Mouse (Mus musculus): ENCODE data around the gene Trim30a. TPM values are rescaled to one million over a fixed set of nuclear protein-coding genes. Genes with fewer than 3 reads are reported as not detected.
"Not testable (repeated sequence)": the region's sequence is repeated elsewhere in the genome, so short reads cannot be mapped to it uniquely, and the experiment has no call there.

Trim30a gene
- total RNA-seq (2014; fragmentation: Nextera tagmentation) (42.3 and 46.7 TPM in 2 replicates), total RNA-seq (2017) (29.0 and 37.9 TPM in 2 replicates)

GRCm38 (mm10) chr7:104465065-104465744 lies at the start of gene Trim30a:
Trim30a (minus strand) TSS chr7:104465193.
- peak; percentile 98 for ATAC-seq (replicated peaks; ENCODE audit: poor library complexity, severe bottlenecking)

GRCm38 (mm10) chr7:104507421-104508065 lies 42.5 kb upstream of the Trim30a start, which contains the start of gene Trim30d:
Trim30d (minus strand) TSS chr7:104507849.
- peak; percentile 100 for ATAC-seq (replicated peaks; ENCODE audit: poor library complexity, severe bottlenecking)

- peak; percentile 42 for ATAC-seq (replicated peaks; ENCODE audit: poor library complexity, severe bottlenecking)
These were observed 36.8 kb upstream of the Trim30a start for GRCm38 (mm10) chr7:104501589-104502371.

GRCm38 (mm10) chr7:104501186-104501585 lies 36.2 kb upstream of the Trim30a start:
- ATAC-seq (replicated peaks; ENCODE audit: poor library complexity, severe bottlenecking) = not testable (repeated sequence)

GRCm38 (mm10) chr7:104499464-104499863 lies 34.5 kb upstream of the Trim30a start:
- ATAC-seq (replicated peaks; ENCODE audit: poor library complexity, severe bottlenecking) = not testable (repeated sequence)

GRCm38 (mm10) chr7:104445961-104446645 lies 18.9 kb downstream of the Trim30a start:
- peak; percentile 92 for ATAC-seq (replicated peaks; ENCODE audit: poor library complexity, severe bottlenecking)

- no peak for ATAC-seq (replicated peaks; ENCODE audit: poor library complexity, severe bottlenecking)
These were observed 60.5 kb downstream of the Trim30a start for GRCm38 (mm10) chr7:104404460-104404950.

GRCm38 (mm10) chr7:104401140-104401539 lies 63.9 kb downstream of the Trim30a start:
- ATAC-seq (replicated peaks; ENCODE audit: poor library complexity, severe bottlenecking) = peak; percentile 52

- ATAC-seq (replicated peaks; ENCODE audit: poor library complexity, severe bottlenecking) = peak; percentile 78
These were observed 64.3 kb downstream of the Trim30a start, which contains the start of gene Trim30c for GRCm38 (mm10) chr7:104400698-104401097. Trim30c (minus strand) TSS chr7:104400837.

- peak; percentile 75 for ATAC-seq (replicated peaks; ENCODE audit: poor library complexity, severe bottlenecking)
These were observed 66.5 kb downstream of the Trim30a start for GRCm38 (mm10) chr7:104398492-104398891.

- peak; percentile 92 for ATAC-seq (replicated peaks; ENCODE audit: poor library complexity, severe bottlenecking)
These were observed 95.1 kb downstream of the Trim30a start, which contains the start of gene Trim30b for GRCm38 (mm10) chr7:104369736-104370414. Trim30b (minus strand) TSS chr7:104369884.

- peak; percentile 28; the same call in 1 of the 2 replicates for ATAC-seq (replicated peaks; ENCODE audit: poor library complexity, severe bottlenecking)
These were observed 98.7 kb downstream of the Trim30a start for GRCm38 (mm10) chr7:104366339-104366738.

Other genes starting within 250 kb of the Trim30a start
- 0.13 and 3.0 TPM in 2 replicates for gene Trim6, start 246.4 kb downstream of the Trim30a start, total RNA-seq (2014; fragmentation: Nextera tagmentation)
- gene Trim6, start 246.4 kb downstream of the Trim30a start, total RNA-seq (2017) = 3.7 and 4.7 TPM in 2 replicates
- 10.9 and 17.8 TPM in 2 replicates for gene Trim34a, start 220.7 kb downstream of the Trim30a start, total RNA-seq (2014; fragmentation: Nextera tagmentation)
- 9.9 and 14.7 TPM in 2 replicates for gene Trim34a, start 220.7 kb downstream of the Trim30a start, total RNA-seq (2017)
- gene Trim5, start 177.1 kb downstream of the Trim30a start, total RNA-seq (2014; fragmentation: Nextera tagmentation) = 5.3 and 8.4 TPM in 2 replicates
- gene Trim5, start 177.1 kb downstream of the Trim30a start, total RNA-seq (2017) = 5.6 and 8.0 TPM in 2 replicates
- 33.9 and 58.4 TPM in 2 replicates for gene Trim12a, start 149.7 kb downstream of the Trim30a start, total RNA-seq (2014; fragmentation: Nextera tagmentation)
- gene Trim12a, start 149.7 kb downstream of the Trim30a start, total RNA-seq (2017) = 50.7 and 67.4 TPM in 2 replicates
- gene Trim34b, start 135.7 kb downstream of the Trim30a start, total RNA-seq (2014; fragmentation: Nextera tagmentation) = not detected in 2 replicates
- gene Trim34b, start 135.7 kb downstream of the Trim30a start, total RNA-seq (2017) = not detected in 2 replicates
- gene Trim12c, start 111.8 kb downstream of the Trim30a start, total RNA-seq (2014; fragmentation: Nextera tagmentation) = 15.1 and 19.1 TPM in 2 replicates
- gene Trim12c, start 111.8 kb downstream of the Trim30a start, total RNA-seq (2017) = 30.2 and 30.8 TPM in 2 replicates
- gene Trim30b, start 95.3 kb downstream of the Trim30a start, total RNA-seq (2014; fragmentation: Nextera tagmentation) = 0.15 TPM in 1 of 2 replicates, not detected in the other
- 0.77 and 1.5 TPM in 2 replicates for gene Trim30b, start 95.3 kb downstream of the Trim30a start, total RNA-seq (2017)
- gene Trim30c, start 64.4 kb downstream of the Trim30a start, total RNA-seq (2014; fragmentation: Nextera tagmentation) = 2.4 TPM in 1 of 2 replicates, not detected in the other
- 0.69 TPM in 1 of 2 replicates, not detected in the other for gene Trim30c, start 64.4 kb downstream of the Trim30a start, total RNA-seq (2017)
- 7.4 and 10.6 TPM in 2 replicates for gene Trim30d, start 42.7 kb upstream of the Trim30a start, total RNA-seq (2014; fragmentation: Nextera tagmentation)
- gene Trim30d, start 42.7 kb upstream of the Trim30a start, total RNA-seq (2017) = 6.2 and 13.4 TPM in 2 replicates
- not detected in 2 replicates for gene Olfr651, start 84.9 kb upstream of the Trim30a start, total RNA-seq (2014; fragmentation: Nextera tagmentation)
- gene Olfr651, start 84.9 kb upstream of the Trim30a start, total RNA-seq (2017) = not detected in 2 replicates
- not detected in 2 replicates for gene Olfr652, start 95.7 kb upstream of the Trim30a start, total RNA-seq (2014; fragmentation: Nextera tagmentation)
- not detected in 2 replicates for gene Olfr652, start 95.7 kb upstream of the Trim30a start, total RNA-seq (2017)
- gene Olfr653, start 112.1 kb upstream of the Trim30a start, total RNA-seq (2014; fragmentation: Nextera tagmentation) = not detected in 2 replicates
- not detected in 2 replicates for gene Olfr653, start 112.1 kb upstream of the Trim30a start, total RNA-seq (2017)
- gene Olfr654, start 121.8 kb upstream of the Trim30a start, total RNA-seq (2014; fragmentation: Nextera tagmentation) = not detected in 2 replicates
- gene Olfr654, start 121.8 kb upstream of the Trim30a start, total RNA-seq (2017) = not detected in 2 replicates
- gene Olfr655, start 136.6 kb upstream of the Trim30a start, total RNA-seq (2014; fragmentation: Nextera tagmentation) = not detected in 2 replicates
- 0.17 TPM in 1 of 2 replicates, not detected in the other for gene Olfr655, start 136.6 kb upstream of the Trim30a start, total RNA-seq (2017)
- not detected in 2 replicates for gene Olfr656, start 148.8 kb upstream of the Trim30a start, total RNA-seq (2014; fragmentation: Nextera tagmentation)
- gene Olfr656, start 148.8 kb upstream of the Trim30a start, total RNA-seq (2017) = not detected in 2 replicates
- gene Olfr657, start 159.6 kb upstream of the Trim30a start, total RNA-seq (2014; fragmentation: Nextera tagmentation) = not detected in 2 replicates
- not detected in 2 replicates for gene Olfr657, start 159.6 kb upstream of the Trim30a start, total RNA-seq (2017)
- 0.13 TPM in 1 of 2 replicates, not detected in the other for gene Olfr658, start 182.1 kb upstream of the Trim30a start, total RNA-seq (2014; fragmentation: Nextera tagmentation)
- 0.17 and 0.36 TPM in 2 replicates for gene Olfr658, start 182.1 kb upstream of the Trim30a start, total RNA-seq (2017)
- not detected in 2 replicates for gene Olfr659, start 201.6 kb upstream of the Trim30a start, total RNA-seq (2014; fragmentation: Nextera tagmentation)
- not detected in 2 replicates for gene Olfr659, start 201.6 kb upstream of the Trim30a start, total RNA-seq (2017)
- gene Olfr661, start 221.3 kb upstream of the Trim30a start, total RNA-seq (2014; fragmentation: Nextera tagmentation) = not detected in 2 replicates
- not detected in 2 replicates for gene Olfr661, start 221.3 kb upstream of the Trim30a start, total RNA-seq (2017)

Measured in granulocyte monocyte progenitor cell, adult 5-6 weeks (primary cell).